Mouse (Mus musculus) cortical plate, adult 2 months (tissue): ENCODE data around the gene Hras.

ENCODE experiments used
- CTCF ChIP-seq: fragments of 200-500 bp; IDR thresholded peaks from 2 replicates; pipeline ENCODE4 v1.5.1; 2011; ENCODE audit warnings: mild to moderate bottlenecking, control low read depth, low read length; ENCODE audit not compliant: insufficient read depth; ENCODE audit errors: extremely low read depth
- POLR2A ChIP-seq: fragments of 200-500 bp; IDR thresholded peaks from 2 replicates; pipeline ENCODE4 v1.6.1; 2011; ENCODE audit warnings: mild to moderate bottlenecking, low read length, control low read depth; ENCODE audit not compliant: insufficient read depth; ENCODE audit errors: extremely low read depth

DNA sequence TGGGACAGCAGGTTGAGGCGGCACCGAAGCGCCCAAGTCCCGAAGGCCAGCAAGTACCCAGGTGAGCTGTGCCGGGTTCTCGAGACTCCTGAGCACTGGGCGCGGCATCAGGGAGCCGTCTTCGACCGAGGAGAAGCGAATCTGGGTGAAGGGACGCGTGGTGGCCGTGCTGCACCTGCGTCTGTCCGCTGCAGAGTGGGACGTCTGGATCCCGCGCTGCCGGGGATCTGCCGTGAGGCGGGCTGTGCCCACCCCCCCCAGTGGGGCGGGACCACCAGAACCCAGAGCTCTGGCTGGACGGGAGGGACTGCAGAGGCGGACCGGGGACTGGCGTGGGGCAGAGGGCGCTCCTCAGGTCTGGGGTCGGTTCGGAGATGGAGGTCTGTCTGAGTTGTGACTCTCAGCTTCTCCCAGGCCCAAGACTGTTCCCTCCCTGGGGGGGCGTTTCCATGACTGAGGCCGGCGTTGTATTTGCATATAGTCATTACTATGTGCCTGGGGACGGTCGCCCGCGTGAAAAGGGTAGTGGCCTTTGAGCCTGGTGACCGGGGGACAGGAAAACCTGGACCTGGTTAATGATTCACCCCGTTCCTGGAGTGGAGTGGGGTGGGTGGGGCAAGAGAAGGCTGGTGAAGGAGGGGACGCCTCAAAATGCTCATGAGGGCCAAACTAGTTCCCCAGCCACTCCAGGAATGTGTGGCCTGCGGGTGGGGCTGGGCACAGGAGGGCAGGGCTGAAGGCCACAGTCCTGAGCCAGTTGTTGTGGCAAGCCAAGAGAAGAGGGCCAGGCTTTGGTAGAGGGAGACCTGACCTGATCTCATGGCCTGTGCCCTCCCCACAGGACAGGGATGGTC lies 22.3 kb upstream of the Hras start:
- no peak for TF ChIP-seq CTCF
- no peak for TF ChIP-seq POLR2A
